Mouse (Mus musculus) lung, postnatal 4 days (tissue): Measurements from ENCODE around the gene Hoxd1.

ENCODE experiments used
- DNase-seq, 2 experiments: peaks; one replicate each; pipeline ENCODE4 v3.0.0; 2021

Gene Hoxd1

GRCm38 (mm10) chr2:74749337-74750121 lies 13.3 kb upstream of the Hoxd1 start:
- DNase-seq = no peak

- no peak for DNase-seq
These were observed 12.0 kb upstream of the Hoxd1 start for GRCm38 (mm10) chr2:74750731-74751250.

- no peak for DNase-seq
These were observed 10.9 kb upstream of the Hoxd1 start for GRCm38 (mm10) chr2:74751861-74752260.

GRCm38 (mm10) chr2:74752431-74753174 lies 10.2 kb upstream of the Hoxd1 start:
- no peak for DNase-seq

- DNase-seq = no peak
These were observed 9.6 kb upstream of the Hoxd1 start for GRCm38 (mm10) chr2:74753175-74753523.

GRCm38 (mm10) chr2:74753711-74754110 lies 9.1 kb upstream of the Hoxd1 start:
- no peak for DNase-seq

- no peak for DNase-seq
These were observed 2.6 kb upstream of the Hoxd1 start for GRCm38 (mm10) chr2:74760146-74760545.

GRCm38 (mm10) chr2:74761941-74762340 lies 839 bp upstream of the Hoxd1 start:
- DNase-seq = no peak

GRCm38 (mm10) chr2:74763245-74763735 lies 510 bp downstream of the Hoxd1 start:
- DNase-seq = no peak

GRCm38 (mm10) chr2:74763976-74764375 lies 1.2 kb downstream of the Hoxd1 start:
- no peak for DNase-seq

- no peak for DNase-seq
These were observed 11.6 kb downstream of the Hoxd1 start for GRCm38 (mm10) chr2:74774359-74774758.

- no peak for DNase-seq
These were observed 14.9 kb downstream of the Hoxd1 start for GRCm38 (mm10) chr2:74777536-74778275.

- no peak for DNase-seq
These were observed 18.6 kb downstream of the Hoxd1 start for GRCm38 (mm10) chr2:74781386-74781785.

GRCm38 (mm10) chr2:74795531-74795930 lies 32.8 kb downstream of the Hoxd1 start:
- no peak for DNase-seq

- DNase-seq = no peak
These were observed 45.7 kb downstream of the Hoxd1 start for GRCm38 (mm10) chr2:74808431-74808830.
